Mouse (Mus musculus) lung, postnatal 25 days (tissue): Measurements from ENCODE around the gene Ptgis.

Source experiments
- DNase-seq: peaks from one replicate; pipeline ENCODE4 v3.0.0; 2022; ENCODE audit warnings: low spot score

Ptgis gene

DNA sequence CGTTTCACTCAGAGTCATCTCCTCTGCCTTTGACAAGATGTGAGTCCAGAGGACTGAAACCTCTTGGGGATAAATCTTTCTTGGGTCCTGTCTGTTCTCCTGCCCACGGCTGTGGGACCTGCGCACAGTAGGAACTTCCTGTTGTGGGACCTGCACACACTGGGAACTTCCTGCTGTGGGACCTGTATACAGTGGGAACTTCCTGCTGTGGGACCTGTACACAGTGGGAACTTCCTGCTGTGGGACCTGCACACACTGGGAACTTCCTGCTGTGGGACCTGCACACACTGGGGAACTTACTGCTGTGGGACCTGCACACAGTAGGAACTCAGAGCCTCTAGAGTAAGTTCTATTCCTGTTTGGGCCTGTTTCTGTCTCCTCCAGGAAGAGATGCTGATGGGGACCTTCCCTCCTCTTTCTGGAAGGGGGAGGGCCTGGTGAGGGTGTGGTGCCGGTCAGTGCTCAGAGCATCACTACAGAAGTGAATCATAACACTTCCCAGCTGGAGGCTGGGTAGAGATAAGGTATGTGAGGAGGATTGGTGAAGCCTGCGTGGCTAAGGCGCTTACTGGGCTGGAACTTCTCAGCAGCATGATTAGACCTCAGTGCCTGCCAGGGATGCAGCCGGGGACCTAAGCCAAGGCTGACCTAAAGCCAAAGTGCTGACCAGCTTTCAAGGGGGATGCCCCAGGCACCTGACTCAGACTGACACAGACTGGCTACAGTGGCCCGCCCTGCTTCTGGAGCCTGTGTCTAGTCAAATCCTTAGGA is 22.8 kb upstream of the Ptgis start:
- peak; percentile 46 for DNase-seq

DNA sequence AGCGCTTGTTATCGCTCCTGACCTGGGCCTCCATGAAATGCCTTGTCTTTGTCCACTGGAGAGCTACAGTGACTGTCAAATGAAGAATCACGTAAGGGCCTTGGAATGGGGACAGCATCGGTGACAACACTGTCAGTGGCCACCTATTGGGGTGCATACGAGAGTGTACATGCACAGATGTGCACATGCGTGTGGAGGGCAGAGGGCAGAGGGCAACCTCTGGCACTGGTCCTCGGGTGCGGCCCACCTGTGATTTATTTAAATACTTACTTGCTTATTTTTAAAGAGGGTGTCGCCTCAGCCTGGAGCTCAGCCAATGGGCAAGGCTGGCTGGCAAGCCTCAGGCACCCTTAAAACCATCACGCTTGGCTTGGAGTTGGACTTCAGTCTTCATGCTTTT is 22.0 kb upstream of the Ptgis start:
- no peak for DNase-seq

DNA sequence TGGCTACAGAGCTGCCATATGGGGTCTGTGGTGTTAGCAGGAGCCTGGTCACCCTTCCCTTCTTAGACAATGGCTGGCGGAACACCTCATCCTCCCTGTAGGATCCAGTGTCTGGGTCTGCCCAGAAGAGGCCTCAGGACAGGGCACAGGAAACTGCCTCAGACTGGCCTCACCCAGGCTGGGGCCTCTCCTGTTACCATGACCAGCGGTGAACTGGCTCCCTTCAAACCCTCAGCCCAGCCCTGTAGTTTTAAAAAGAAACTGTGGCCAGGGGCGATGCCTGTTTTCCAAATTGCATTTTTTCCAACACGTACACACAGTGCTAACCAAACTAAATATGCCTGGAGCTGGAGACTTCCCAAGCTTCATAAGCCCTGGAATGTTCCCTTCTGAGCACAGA is 20.7 kb upstream of the Ptgis start:
- DNase-seq, result peak; percentile 54

GRCm38 (mm10) chr2:167257790-167258189 is 17.4 kb upstream of the Ptgis start:
- peak; percentile 41 for DNase-seq

GRCm38 (mm10) chr2:167254808-167255207 is 14.4 kb upstream of the Ptgis start:
- DNase-seq, result no peak

GRCm38 (mm10) chr2:167254185-167254584 is 13.8 kb upstream of the Ptgis start:
- peak; percentile 89 for DNase-seq

GRCm38 (mm10) chr2:167253476-167253875 is 13.1 kb upstream of the Ptgis start:
- DNase-seq, result no peak

DNA sequence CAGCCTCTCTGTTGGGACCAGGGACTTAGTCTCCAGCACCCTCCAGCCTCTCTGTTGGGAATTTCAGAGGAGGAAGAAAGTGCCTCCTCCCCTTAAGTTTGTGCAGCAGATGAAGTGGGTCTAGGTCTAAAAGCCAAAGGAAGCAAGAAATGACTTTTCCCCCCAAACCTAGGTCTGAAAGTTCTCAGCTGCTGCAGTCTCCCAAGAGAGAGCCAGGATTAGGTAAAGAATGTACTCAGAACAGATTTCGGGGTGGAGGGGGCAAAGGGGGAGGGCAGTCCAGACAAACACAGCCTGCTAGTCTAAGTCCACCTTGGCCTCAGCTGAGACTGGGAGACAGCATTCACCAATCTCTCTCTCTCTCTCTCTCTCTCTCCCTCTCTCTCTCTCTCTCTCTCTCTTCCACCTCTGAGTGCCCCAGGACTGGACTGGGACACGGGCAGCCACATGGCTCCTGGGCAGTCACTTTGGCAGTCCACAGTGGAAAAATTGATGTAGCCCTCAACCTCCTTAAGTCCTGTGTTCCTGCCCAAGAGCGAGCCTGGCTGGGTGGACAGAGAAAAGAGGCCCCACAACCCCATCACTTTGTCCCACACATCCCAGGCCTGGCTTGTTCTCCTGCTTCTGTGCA is 11.8 kb upstream of the Ptgis start:
- DNase-seq, result no peak

DNA sequence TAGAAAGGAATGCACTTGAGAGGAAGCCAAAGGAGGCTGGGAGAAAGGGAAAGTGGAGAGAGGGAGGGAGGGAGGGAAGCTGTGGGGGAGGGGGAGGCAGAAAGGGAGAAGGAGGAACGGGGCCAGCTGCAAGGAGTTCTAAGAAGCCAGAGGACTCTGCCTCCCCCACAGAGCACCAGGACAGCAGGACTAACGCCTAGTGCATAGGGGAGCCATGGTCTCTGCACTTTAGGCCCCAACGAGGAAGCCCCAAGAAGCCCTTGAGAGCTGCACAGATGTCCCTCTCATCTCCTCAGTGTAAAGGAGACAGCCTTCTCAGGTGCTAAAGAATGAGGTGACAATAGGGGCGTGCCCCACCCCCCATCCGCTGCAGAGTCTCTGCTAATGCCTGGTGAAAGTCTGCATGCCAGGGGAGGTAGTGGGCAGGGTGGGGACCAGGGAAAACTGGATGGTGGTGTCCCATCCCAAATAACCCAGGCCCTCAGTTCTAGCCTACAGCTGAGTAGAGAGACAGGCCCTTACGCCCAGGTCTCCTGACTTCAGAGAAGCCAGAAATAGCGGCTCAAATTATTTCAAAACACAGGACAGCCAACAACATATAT is 10.4 kb upstream of the Ptgis start:
- DNase-seq, result no peak

DNA sequence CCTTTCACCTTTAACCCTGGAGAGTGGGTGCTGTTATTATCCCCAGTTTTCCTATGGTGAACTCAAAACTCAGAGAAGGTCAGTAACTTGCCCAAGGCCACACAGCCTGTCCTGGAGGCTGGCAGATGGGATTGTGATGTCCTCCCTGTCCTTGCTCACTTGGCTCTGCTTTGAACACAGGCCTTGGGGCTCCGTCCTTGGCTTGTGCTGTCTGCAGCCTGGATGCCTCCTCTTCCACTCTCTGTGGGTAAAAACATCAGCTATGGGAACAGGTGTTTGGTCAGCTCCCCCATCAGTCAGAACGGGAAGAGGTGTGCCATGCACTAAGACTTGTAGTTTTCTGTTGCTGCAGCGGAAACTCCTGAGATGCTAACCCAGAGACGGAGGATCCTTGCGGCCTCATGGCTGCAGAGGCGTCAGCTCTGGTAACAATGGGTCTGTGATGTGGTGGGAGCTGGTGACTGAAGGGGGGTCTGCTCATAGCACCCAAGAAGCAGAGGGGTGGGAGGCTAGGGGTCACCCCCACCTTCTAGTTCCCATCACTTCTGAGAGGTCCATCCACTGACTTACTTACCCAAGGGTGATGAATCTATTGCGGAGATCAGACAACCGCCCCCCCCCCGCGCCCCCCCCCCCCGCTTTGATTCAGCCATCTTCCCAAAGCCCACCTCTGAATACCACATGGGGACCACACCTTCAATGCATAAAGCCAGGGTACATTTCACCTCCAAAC is 9.8 kb upstream of the Ptgis start:
- no peak for DNase-seq

DNA sequence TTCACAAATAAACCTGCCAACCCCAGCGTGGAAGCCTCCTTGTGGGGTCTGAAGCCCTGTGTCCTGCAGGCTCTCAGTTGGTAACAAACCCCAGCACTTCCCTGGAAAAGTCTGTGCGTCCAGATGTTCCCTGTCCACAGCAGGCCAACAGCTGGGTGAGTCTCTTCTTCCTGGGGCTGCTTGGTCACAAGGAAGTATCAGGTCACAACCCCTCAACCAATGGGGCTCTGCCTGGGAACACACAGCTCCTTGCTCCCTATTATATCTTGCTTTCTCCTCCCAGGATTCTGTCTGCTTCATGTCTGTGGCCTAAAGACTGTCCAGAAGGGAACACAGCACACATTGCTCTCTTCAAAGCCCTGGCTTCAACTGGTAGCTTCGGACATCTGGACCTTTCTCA is 9.2 kb upstream of the Ptgis start:
- peak; percentile 74 for DNase-seq

DNA sequence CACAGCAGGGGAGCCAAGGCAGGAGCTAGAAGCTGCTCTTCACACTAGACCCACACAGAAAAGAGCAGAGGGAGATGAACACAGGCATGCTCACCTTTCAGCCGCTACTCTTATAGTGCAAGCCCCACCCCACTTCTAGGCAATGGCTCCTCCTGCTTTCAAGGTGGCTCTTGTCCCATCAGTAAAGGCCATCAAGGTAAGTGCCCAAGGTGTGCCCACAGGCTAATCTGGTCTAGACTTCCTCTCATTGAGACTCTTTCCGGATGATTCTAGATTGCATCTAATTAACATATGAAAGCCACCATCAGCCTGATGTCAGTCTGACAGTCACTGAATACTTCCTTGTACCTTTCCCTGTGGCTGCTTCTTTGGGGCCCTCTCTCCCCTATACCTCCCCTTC is 7.4 kb upstream of the Ptgis start:
- no peak for DNase-seq

DNA sequence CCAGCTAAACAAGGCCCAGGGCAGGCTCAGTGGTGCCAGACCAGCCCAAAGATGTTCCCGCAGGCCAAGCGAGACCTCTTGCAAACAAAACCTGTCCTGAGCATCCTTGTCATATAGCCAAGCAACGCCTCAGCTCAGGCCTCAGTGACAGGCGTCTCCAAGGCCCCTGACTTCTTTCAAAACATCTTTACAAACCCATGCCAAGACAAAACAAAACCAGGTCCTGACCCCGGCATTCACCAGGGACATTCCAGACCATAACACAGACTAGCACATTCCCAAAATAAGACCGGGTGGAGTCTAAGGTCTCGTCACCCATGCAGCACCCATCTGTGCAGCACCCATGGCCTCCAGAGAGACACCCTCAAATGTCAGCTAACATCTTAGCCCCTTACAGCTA is 6.3 kb upstream of the Ptgis start:
- DNase-seq, result no peak

DNA sequence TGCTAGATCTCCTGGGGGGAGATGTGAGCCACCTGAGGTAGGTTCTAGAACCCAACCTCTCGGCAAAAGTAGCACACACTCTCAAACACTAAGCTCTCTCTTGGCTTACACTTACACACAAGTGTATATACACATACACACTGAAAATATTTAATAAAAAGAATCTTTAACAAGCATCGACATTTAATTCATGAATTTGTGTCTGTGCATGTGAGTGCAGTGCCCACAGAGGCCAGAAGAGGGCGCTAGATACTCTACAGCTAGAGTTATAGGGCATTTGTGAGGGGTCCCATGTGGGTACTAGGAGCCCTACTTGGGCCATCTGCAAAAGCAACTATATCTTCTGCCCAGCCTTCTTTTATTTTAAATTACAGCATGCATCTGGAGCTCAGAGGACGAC is 4.5 kb upstream of the Ptgis start:
- no peak for DNase-seq

DNA sequence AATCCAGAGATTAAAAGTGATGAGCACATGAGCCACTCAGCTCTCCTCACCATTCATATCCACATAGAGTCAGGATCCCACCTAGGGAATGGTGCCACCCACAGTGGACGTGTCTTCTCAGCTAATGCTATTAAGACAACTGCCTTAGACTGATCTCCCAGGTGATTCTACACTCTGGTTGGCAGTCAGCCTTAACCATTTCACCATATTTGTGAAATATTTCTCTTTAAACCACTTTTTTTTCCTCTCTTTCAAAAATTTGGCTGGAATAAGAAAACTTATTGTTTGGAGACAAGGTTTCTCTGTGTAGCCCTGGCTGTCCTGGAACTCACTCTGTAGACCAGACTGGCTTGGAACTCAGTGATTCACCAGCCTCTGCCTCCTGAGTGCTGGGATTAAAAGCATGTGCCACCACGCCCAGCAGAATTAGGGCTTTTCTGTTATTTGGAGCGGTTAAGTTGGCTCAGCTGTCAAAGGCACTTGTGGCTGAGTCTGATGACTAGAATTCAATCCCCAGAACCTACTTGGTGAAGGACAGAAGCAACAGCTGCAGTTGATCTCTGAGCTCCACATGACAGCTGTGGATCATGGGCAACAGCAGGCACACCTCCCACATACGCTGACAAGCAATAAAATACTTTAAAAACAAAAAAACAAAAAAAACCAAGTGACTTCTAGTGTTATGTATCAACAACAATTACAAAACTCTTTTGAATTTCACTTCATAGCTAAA is 3.6 kb upstream of the Ptgis start:
- no peak for DNase-seq

DNA sequence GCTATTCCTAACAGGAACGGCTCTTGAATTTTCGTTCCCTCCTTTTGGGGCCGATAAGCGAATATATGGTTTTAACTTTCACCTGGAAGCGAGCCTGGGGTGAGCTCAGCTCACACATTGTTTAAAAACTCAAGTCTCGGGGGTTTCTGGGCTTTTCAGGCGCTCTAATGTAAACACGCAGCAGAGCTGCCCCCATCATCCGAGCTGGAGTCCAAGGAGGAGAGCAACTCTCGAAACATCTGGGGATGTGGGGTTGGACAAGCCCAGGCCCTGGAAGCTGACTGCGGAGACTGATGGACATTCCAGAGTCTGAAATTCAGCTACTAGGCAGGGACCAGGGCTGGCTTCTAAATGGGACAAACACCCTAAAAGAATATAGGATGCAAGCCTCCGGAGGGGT is 1.1 kb downstream of the Ptgis start:
- no peak for DNase-seq

DNA sequence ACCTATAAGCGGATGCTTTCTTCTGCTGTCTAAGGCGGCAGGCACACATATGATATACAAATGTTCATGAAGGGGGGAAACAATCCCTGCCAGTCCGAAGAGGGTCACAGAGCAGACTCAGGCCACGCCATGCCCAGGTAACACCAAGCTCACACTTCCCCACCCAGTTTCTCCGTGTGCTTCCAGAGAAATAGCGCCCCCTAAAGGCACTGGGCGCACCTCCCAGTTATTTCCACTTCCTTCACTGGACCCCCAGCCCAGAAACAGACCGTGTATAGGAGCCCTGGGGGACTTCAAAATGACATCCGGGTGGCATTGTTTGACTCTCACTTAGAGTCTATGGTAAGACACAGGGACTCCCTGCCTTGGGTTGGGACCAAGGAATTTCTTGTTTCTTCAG is 3.2 kb downstream of the Ptgis start:
- DNase-seq, result no peak

DNA sequence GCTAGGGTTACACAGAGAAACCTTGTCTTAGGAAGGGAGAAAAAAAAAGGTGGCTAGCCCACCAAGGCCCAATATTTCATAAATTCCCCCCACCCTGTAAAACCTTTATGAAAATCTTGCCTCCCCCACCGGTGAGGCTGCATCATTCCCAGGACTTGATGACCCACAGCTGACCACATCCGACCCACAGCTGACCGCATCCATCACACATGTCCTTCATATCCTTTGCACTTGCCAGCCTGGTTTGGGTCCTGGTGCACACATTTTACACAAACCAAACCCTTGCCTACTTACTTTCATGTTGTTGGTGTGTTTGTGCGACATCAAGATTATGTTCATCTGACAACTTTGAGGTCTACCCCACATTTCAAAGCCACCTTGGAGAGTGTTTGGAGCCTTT is 4.2 kb downstream of the Ptgis start:
- no peak for DNase-seq

DNA sequence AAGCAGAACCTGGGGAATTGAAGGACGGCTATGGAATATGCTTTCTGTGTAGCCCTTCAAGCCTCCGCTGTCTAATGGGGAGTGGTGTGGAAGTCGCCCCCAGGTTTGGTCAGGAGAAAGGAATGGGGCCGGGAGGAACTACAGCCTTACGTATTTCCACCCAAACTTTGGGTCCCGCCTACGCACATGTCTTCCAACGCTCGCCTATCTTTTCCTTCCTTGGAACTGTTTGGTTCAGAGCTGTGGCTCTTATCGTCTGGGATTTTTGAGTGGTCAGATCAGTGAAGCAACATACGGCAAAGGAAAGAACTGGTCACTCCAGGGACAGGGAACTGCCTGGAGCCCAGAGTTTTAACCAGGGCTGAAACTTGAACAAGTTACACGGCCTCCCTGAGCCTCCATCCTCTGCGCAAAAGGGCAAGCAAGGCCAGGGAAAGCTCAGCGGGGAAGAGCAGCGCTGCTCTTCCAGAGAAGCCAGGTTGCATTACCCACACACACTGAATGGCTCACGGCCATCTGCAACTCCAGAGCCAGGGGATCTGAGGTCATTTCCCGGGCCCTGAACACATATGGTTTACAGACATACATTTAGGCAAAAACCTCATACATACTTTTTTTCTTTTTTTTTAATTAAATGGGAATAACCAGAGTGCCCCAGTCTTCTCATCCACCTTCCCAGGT is 4.9 kb downstream of the Ptgis start:
- DNase-seq, result no peak

GRCm38 (mm10) chr2:167233771-167234170 is 6.6 kb downstream of the Ptgis start:
- no peak for DNase-seq

- no peak for DNase-seq
These were observed 7.4 kb downstream of the Ptgis start for GRCm38 (mm10) chr2:167233009-167233335.
